Mouse (Mus musculus) C2C12 (cell line): ENCODE measurements around the gene 1700102P08Rik. TPM values are rescaled to one million over a fixed set of nuclear protein-coding genes. Genes with fewer than 3 reads are reported as not detected.

Source experiments
- H3K27me3 ChIP-seq: one replicate; pipeline ENCODE4 v1.6.1; 2011; ENCODE audit not compliant: control insufficient read depth, insufficient read depth, insufficient read length
- H3K36me3 ChIP-seq: one replicate; pipeline ENCODE4 v1.6.1; 2011; ENCODE audit not compliant: control insufficient read depth, insufficient read depth
- H3K4me3 ChIP-seq: one replicate; pipeline ENCODE4 v1.5.1; 2011; ENCODE audit warnings: mild to moderate bottlenecking, control low read depth; ENCODE audit not compliant: poor library complexity, insufficient read depth, severe bottlenecking
- H3K79me2 ChIP-seq: one replicate; pipeline ENCODE4 v1.6.1; 2011; ENCODE audit not compliant: control insufficient read depth, insufficient read depth
- H3K79me3 ChIP-seq: one replicate; pipeline ENCODE4 v1.6.1; 2011; ENCODE audit warnings: low read depth, control low read depth
- H3ac ChIP-seq: one replicate; pipeline ENCODE3; 2011; ENCODE audit warnings: low read depth; ENCODE audit not compliant: control insufficient read depth, insufficient read length
- CEBPB ChIP-seq: IDR thresholded peaks from one replicate; pipeline ENCODE4 v1.6.1; 2011; ENCODE audit warnings: low read depth, mild to moderate bottlenecking, control low read depth, moderate library complexity
- CTCF ChIP-seq: IDR thresholded peaks from one replicate; pipeline ENCODE4 v1.5.1; 2011; ENCODE audit not compliant: control insufficient read depth, insufficient read depth, insufficient read length
- FOSL1 ChIP-seq: IDR thresholded peaks from one replicate; pipeline ENCODE4 v1.8.0; 2011; ENCODE audit warnings: mild to moderate bottlenecking, low read length; ENCODE audit not compliant: poor library complexity, insufficient read depth, severe bottlenecking
- MAX ChIP-seq: IDR thresholded peaks from one replicate; pipeline ENCODE4 v1.6.1; 2011; ENCODE audit warnings: mild to moderate bottlenecking, control low read depth
- MYOD1 ChIP-seq: IDR thresholded peaks from one replicate; pipeline ENCODE4 v1.6.1; 2011; ENCODE audit warnings: low read depth; ENCODE audit not compliant: control insufficient read depth, insufficient read length
- MYOG ChIP-seq: IDR thresholded peaks from one replicate; pipeline ENCODE4 v1.6.1; 2011; ENCODE audit not compliant: control insufficient read depth, insufficient read length; ENCODE audit errors: extremely low read depth
- USF1 ChIP-seq: IDR thresholded peaks from one replicate; pipeline ENCODE4 v1.6.1; 2011; ENCODE audit warnings: low read depth, mild to moderate bottlenecking, control low read depth, moderate library complexity
- polyA plus RNA-seq: library from polyadenylated mRNA; unstranded; fragments of >200 nt; fragmentation: generic; extraction: Trizol; gene quantifications from one replicate; pipeline ENCODE4 v1.2.1, GENCODE M21; 2012; ENCODE audit warnings: missing spikeins

The 1700102P08Rik gene
- polyA plus RNA-seq, 1 experiment, result 0.16 TPM

DNA sequence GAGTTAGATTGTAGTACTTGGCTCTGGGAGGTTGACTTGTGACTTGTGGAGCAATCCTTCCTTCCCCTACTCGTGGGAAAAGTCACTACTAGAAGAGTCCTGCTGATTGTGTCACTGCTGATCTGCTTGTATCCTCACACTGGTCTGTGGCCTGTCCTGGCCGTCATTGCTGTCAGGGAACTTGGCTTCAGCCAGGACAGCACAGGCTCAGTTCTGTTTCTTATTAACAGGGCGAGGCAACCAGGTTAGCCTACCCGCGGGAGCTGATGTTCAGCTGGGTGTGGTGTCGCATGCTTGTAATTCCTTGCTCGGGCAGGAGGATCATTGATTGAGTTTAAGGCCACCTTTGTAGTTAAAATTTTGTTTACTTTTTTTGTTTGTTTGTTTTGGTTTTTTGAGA is 7.6 kb upstream of the 1700102P08Rik start:
- Histone ChIP-seq H3ac (no peak overlapping the region), H3K27me3 (no peaks in the 10 kb centered on the region), H3K79me3 (no peaks in the 10 kb centered on the region), H3K79me2 (no peaks in the 10 kb centered on the region), H3K36me3 (peaks cover 78% of the 10 kb centered on the region), H3K4me3 (no peak overlapping the region)
- TF ChIP-seq USF1 (no peak), CEBPB (no peak), MYOG (no peak)

- TF ChIP-seq FOSL1, result no peak
- no peaks in the 10 kb centered on the region for H3K27me3 ChIP-seq
- H3K79me3 ChIP-seq, result no peaks in the 10 kb centered on the region
- no peak overlapping the region for H3ac ChIP-seq
- H3K4me3 ChIP-seq, result no peak overlapping the region
- H3K79me2 ChIP-seq, result no peaks in the 10 kb centered on the region
- H3K36me3 ChIP-seq, result peaks cover 67% of the 10 kb centered on the region
Observed at GRCm38 (mm10) chr9:108386816-108387215, 5.8 kb upstream of the 1700102P08Rik start.

GRCm38 (mm10) chr9:108388601-108389000 is 4.0 kb upstream of the 1700102P08Rik start:
- Histone ChIP-seq H3K36me3 (peaks cover 66% of the 10 kb centered on the region), H3K79me3 (no peaks in the 10 kb centered on the region), H3ac (no peak overlapping the region), H3K79me2 (no peaks in the 10 kb centered on the region), H3K27me3 (no peaks in the 10 kb centered on the region), H3K4me3 (no peak overlapping the region)
- TF ChIP-seq CTCF (no peak), USF1 (no peak)

DNA sequence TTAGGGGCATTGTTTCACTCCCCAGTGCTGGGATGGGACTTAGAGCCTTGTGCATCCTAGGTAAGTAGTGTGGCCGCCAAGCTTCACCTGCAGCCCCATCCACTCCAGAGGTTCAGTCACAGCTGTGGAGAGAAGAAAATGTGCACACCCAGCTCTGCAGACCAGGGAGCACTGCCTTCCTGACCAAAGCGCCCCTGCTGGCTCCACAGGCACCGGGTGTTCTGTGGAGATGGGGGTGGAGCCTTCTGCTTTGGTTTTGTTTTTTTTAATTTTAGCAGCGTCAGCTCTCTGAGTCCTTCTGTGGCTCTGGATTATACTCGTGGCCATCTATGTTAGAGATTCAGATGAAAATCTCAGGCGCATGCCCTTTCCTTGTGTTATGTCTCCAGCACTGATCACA is 3.4 kb upstream of the 1700102P08Rik start:
- TF ChIP-seq MYOG (no peak), MAX (no peak), USF1 (no peak), CEBPB (no peak), MYOD1 (no peak), CTCF (no peak), FOSL1 (no peak)
- Histone ChIP-seq H3K79me3 (no peaks in the 10 kb centered on the region), H3ac (no peak overlapping the region), H3K4me3 (no peak overlapping the region), H3K79me2 (no peaks in the 10 kb centered on the region), H3K27me3 (no peaks in the 10 kb centered on the region), H3K36me3 (peaks cover 61% of the 10 kb centered on the region)

DNA sequence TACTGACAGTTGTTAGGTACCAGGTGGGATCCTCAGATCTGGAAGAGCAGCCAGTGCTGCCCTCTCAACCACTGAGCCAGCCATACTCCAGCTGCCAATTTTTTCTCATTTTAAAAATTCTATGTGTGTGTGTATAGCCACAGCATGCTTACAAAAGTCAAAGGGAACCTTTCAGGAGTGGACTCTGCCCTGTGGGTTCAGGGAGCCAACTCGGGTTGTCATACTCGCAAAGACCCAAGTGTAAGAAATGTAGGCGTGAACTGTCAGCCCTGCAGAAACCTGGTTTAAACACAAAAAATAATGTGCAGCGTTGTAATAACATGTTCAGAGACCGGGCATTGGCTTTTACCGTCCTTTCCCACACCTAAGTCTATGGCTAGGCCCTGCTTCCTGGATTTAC is 1.6 kb downstream of the 1700102P08Rik start:
- H3K4me3 ChIP-seq, result no peak overlapping the region
- H3ac ChIP-seq, result no peak overlapping the region
- no peaks in the 10 kb centered on the region for H3K79me2 ChIP-seq
- no peak for TF ChIP-seq CTCF
- no peak for TF ChIP-seq MYOG
- TF ChIP-seq MYOD1, result no peak
- TF ChIP-seq MAX, result no peak
- TF ChIP-seq USF1, result no peak
- no peak for TF ChIP-seq CEBPB
- no peak for TF ChIP-seq FOSL1
- no peaks in the 10 kb centered on the region for H3K79me3 ChIP-seq
- peaks cover 20% of the 10 kb centered on the region for H3K36me3 ChIP-seq
- H3K27me3 ChIP-seq, result no peaks in the 10 kb centered on the region

DNA sequence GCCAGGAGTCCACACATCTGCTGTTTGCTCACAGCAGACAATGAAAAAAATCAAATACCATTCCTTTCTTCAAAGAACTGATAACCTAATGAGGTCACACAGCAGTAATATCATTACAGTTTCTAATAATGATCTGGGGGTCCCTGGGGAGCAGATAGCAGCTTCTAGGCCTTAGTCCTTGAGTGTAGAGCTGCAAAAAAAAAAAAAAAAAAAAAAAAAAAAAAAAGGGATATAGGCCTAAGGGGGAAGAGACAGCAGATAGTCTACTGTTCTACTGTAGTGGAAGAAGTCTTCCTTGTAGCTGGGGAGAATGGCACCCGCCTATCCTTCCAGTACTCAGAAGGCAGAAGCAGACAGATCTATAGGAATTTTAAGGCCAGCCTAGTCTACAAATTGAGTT is 2.8 kb downstream of the 1700102P08Rik start:
- no peaks in the 10 kb centered on the region for H3K79me3 ChIP-seq
- TF ChIP-seq MYOD1, result no peak
- TF ChIP-seq CEBPB, result no peak
- TF ChIP-seq FOSL1, result no peak
- TF ChIP-seq MAX, result no peak
- TF ChIP-seq MYOG, result no peak
- no peak for TF ChIP-seq CTCF
- no peak for TF ChIP-seq USF1
- H3ac ChIP-seq, result no peak overlapping the region
- H3K4me3 ChIP-seq, result no peak overlapping the region
- no peaks in the 10 kb centered on the region for H3K27me3 ChIP-seq
- no peaks in the 10 kb centered on the region for H3K79me2 ChIP-seq
- H3K36me3 ChIP-seq, result peaks cover 9% of the 10 kb centered on the region

DNA sequence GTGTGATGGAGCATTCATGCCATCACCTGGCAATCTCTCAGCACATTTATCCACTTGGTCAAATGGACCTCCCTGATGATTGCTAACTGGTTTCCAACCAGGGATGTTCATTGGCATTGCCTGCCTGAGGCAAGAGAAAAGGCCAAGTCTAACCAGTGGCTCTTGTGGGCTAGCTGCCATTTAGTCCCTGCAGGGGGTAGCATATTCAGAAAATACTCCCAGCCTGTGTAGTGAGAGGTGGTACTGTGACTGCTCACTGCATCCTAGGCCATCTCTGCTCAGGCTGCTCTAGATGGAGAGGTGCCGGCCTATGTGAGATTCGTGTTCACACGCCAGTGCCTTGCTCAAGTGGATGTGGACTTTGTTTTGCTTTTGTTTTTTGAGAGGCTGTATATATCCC is 5.7 kb downstream of the 1700102P08Rik start:
- TF ChIP-seq CTCF, result no peak
- no peak for TF ChIP-seq MYOD1
- TF ChIP-seq MAX, result no peak
- TF ChIP-seq FOSL1, result no peak
- no peak for TF ChIP-seq MYOG
- no peak for TF ChIP-seq CEBPB
- TF ChIP-seq USF1, result no peak
- peaks cover 2% of the 10 kb centered on the region for H3K36me3 ChIP-seq
- no peaks in the 10 kb centered on the region for H3K79me2 ChIP-seq
- H3K4me3 ChIP-seq, result no peak overlapping the region
- no peak overlapping the region for H3ac ChIP-seq
- no peaks in the 10 kb centered on the region for H3K27me3 ChIP-seq
- no peaks in the 10 kb centered on the region for H3K79me3 ChIP-seq
